Mouse (Mus musculus) lung, postnatal 0 days (tissue): ENCODE measurements at regions not wholly inside any gene's neighbourhood (a gene's known extent, or its start where the extent isn't known, plus 50 kb on each side); places are given as distances from the start of the nearest gene placed in this dataset.

ENCODE experiments used
- ATAC-seq: fragments of 200-750 bp; cut with Nextera tagmentation; 2 replicates; pipeline ENCODE4 v1.8.0; 2017; ENCODE audit warnings: moderate library complexity
- DNase-seq: peaks from one replicate; pipeline ENCODE4 v3.0.0-alpha.2; 2016; ENCODE audit warnings: low spot score
- H3K27ac ChIP-seq: fragments of 300-500 bp; sonication (generic); 2 replicates; pipeline ENCODE4 v1.5.1; 2014; ENCODE audit warnings: antibody characterized with exemption, mild to moderate bottlenecking, low read length, mixed read lengths
- H3K27me3 ChIP-seq: fragments of 300-500 bp; sonication (generic); replicated peaks from 2 replicates; pipeline ENCODE4 v1.6.1; 2014; ENCODE audit warnings: low read length, mixed read lengths; ENCODE audit not compliant: insufficient read depth
- H3K36me3 ChIP-seq: fragments of 300-500 bp; sonication (generic); 2 replicates; pipeline ENCODE4 v1.6.1; 2014; ENCODE audit warnings: low read length, mixed read lengths; ENCODE audit not compliant: insufficient read depth
- H3K4me1 ChIP-seq: fragments of 300-500 bp; sonication (generic); 2 replicates; pipeline ENCODE4 v1.6.1; 2014; ENCODE audit warnings: antibody characterized with exemption, low read depth, low read length, mixed read lengths; ENCODE audit not compliant: insufficient read depth
- H3K4me2 ChIP-seq: fragments of 300-500 bp; sonication (generic); replicated peaks from 2 replicates; pipeline ENCODE4 v1.6.1; 2014; ENCODE audit warnings: low read depth, mild to moderate bottlenecking, low read length, moderate library complexity, mixed read lengths
- H3K4me3 ChIP-seq: fragments of 300-500 bp; sonication (generic); 2 replicates; pipeline ENCODE4 v1.5.1; 2014; ENCODE audit warnings: low read depth, low read length
- H3K9ac ChIP-seq: fragments of 300-500 bp; sonication (generic); replicated peaks from 2 replicates; pipeline ENCODE4 v1.6.1; 2014; ENCODE audit warnings: low read depth, mild to moderate bottlenecking
- H3K9me3 ChIP-seq: fragments of 300-500 bp; sonication (generic); 2 replicates; pipeline ENCODE4 v1.6.1; 2016; ENCODE audit warnings: low read length, mixed read lengths
- CTCF ChIP-seq: IDR thresholded peaks from 2 replicates; pipeline ENCODE4 v1.5.1; 2016; ENCODE audit warnings: antibody characterized with exemption, mild to moderate bottlenecking
- EP300 ChIP-seq: IDR thresholded peaks from 2 replicates; pipeline ENCODE4 v1.6.1; 2016; ENCODE audit warnings: antibody characterized with exemption, mild to moderate bottlenecking, control low read depth
- whole genome bisulfite sequencing: fragments of 180-500 bp; shearing (Covaris S2); extraction: QIAGEN DNeasy Blood & Tissue Kit; methylation state at CpG from one replicate; pipeline ENCODE4 v1.1.7; 2014; 5-methylcytosine and 5-hydroxymethylcytosine counted together

DNA sequence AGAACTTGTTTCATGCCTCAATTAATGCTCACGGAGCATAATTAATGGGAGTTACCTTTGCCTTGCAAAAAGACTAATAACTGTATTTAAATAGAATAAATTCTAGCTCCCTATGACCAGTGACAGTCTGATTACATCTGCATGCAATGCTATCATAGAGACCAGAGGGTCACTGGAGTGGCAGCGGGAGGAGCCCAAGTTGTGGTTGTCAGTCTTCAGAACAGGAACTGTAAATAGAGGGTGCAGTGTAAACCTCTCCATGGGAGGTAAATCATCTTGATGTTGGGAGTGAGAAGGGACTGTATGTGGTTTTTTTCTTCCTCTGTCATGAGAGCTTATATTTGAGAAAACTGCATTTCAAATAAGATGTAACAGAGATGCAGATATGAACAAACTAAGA is 66.7 kb upstream of the 2210010C04Rik start:
- Histone ChIP-seq H3K27ac (no peak overlapping the region), H3K36me3 (no peaks in the 10 kb centered on the region), H3K27me3 (no peaks in the 10 kb centered on the region), H3K4me1 (no peaks in the 10 kb centered on the region), H3K4me2 (no peak overlapping the region), H3K9me3 (no peaks in the 10 kb centered on the region), H3K4me3 (no peak overlapping the region), H3K9ac (no peak overlapping the region)
- TF ChIP-seq CTCF (no peak), EP300 (no peak)
- 64% methylated on average over 2 of the region's 2 CpGs for WGBS
- ATAC-seq: no peak
- DNase-seq: no peak

GRCm38 (mm10) chr6:41100258-41100657 is 64.9 kb upstream of the 2210010C04Rik start:
- H3K4me1 ChIP-seq: no peaks in the 10 kb centered on the region
- TF ChIP-seq EP300 (no peak), CTCF (no peak)
- ATAC-seq: no peak
- no peak for DNase-seq
- no peak overlapping the region for H3K4me2 ChIP-seq
- no peaks in the 10 kb centered on the region for H3K9me3 ChIP-seq
- 81% methylated on average over 2 of the region's 2 CpGs for WGBS
- H3K36me3 ChIP-seq: no peaks in the 10 kb centered on the region
- no peak overlapping the region for H3K9ac ChIP-seq
- no peak overlapping the region for H3K4me3 ChIP-seq
- no peak overlapping the region for H3K27ac ChIP-seq
- no peaks in the 10 kb centered on the region for H3K27me3 ChIP-seq

- Histone ChIP-seq H3K27me3 (no peaks in the 10 kb centered on the region), H3K4me1 (no peaks in the 10 kb centered on the region), H3K9me3 (no peaks in the 10 kb centered on the region), H3K4me3 (no peak overlapping the region), H3K36me3 (no peaks in the 10 kb centered on the region), H3K27ac (no peak overlapping the region), H3K9ac (no peak overlapping the region), H3K4me2 (no peak overlapping the region)
- no peak for ATAC-seq
- TF ChIP-seq CTCF (peak; percentile 42), EP300 (no peak)
- DNase-seq: peak; percentile 19
- WGBS: 32% methylated on average over 4 of the region's 4 CpGs
Observed at GRCm38 (mm10) chr6:41091177-41091829, 56.0 kb upstream of the 2210010C04Rik start.
